8 mouse cellular contexts compared by ENCODE assay signal in the genomic region with DNA sequence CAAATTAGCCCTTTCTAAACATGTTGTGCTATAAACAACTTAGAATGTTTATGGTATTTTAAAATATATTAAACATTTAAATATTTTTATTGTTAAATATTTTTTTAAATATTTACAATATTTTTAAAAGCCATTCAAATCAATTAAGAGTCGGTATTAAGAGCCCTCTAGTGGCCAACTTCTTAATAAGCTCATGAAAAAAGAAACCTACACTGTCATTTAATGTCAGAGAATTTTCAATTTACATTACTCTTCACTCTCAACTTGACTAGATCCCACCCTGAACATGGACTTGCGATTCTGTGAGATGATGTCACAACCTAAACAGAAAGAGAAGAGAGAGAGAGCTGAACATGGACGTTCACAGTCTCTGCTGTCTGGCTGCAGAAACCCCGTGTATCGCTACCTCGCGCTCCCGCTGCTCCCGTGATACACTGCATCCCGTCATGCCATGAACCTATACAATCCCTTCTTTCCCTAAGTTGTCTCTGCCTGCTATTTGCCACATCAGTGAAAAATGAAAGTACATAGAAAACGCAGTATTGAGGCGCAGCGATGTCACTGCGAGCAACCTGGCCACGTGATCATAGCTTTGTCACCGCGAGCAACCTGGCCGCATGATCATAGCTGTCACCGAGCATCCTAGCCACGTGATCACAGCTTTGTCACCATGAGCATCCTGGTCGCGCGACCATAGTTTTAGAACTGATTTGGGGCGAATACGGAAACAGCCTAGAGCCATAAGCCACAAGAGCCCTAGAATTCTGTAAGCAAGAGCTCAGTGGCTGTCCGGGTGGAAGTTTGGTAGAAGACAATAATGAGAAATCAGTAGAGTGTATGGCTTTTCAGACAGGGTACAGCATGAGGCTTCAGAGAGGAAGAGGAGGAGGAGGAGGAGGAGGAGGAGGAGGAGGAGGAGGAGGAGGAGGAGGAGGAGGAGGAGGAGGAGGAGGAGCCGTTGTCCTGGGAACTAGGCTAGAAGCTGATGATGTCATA. TPM values are rescaled to one million over a fixed set of nuclear protein-coding genes. Genes with fewer than 3 reads are reported as not detected.
A peak's percentile ranks its signal among the peaks of the same experiment; 100 is the strongest.
DNase-seq lines count a peak whose midpoint lies in the region; TF ChIP-seq lines count a peak whose summit lies in the region.

No protein-coding gene starts in this region.

- no peak overlapping the region for H3K27ac ChIP-seq in embryonic facial prominence, embryonic 10.5 days (replicated peaks)
- no peak overlapping the region for H3K27ac ChIP-seq in macrophage

- no peaks in the 10 kb centered on the region for H3K4me1 ChIP-seq in embryonic facial prominence, embryonic 10.5 days

- TF ChIP-seq CTCF in C2C12 (IDR thresholded peaks at IDR 0.05; ENCODE audit: control insufficient read depth, insufficient read depth, insufficient read length) = no peak

- no peaks in the 10 kb centered on the region for H3K27me3 ChIP-seq in C2C12 (ENCODE audit: control insufficient read depth, insufficient read depth, insufficient read length)
- no peaks in the 10 kb centered on the region for H3K27me3 ChIP-seq in embryonic facial prominence, embryonic 10.5 days (replicated peaks; ENCODE audit: low read depth, poor library complexity, severe bottlenecking)

- peak; percentile 30 for DNase-seq in Muller cell, postnatal 12 days (ENCODE audit: inconsistent ontology term)
- DNase-seq in embryonic facial prominence, embryonic 10.5 days (ENCODE audit: low spot score) = peak; percentile 43
- peak; percentile 32 to 40 for DNase-seq in heart, postnatal 10 days
- peak; percentile 20 to 25 for DNase-seq in layer of hippocampus, postnatal 25 days (ENCODE audit: extremely low spot score in 1 of 2, low spot score in 1 of 2)
- DNase-seq in right cerebral cortex, postnatal 25 days = peak; percentile 68
- no peak for DNase-seq in adrenal gland, adult 8-10 months

- no peaks in the 10 kb centered on the region for H3K79me3 ChIP-seq in C2C12 (ENCODE audit: low read depth)

- H3K36me3 ChIP-seq in C2C12 (ENCODE audit: control insufficient read depth, insufficient read depth) (no peaks in the 10 kb centered on the region), macrophage (ENCODE audit: inconsistent target) (no peaks in the 10 kb centered on the region)
- no peaks in the 10 kb centered on the region for H3K36me3 ChIP-seq in embryonic facial prominence, embryonic 10.5 days (replicated peaks)

- H3K79me2 ChIP-seq in C2C12 (ENCODE audit: control insufficient read depth, insufficient read depth) (no peaks in the 10 kb centered on the region), macrophage (ENCODE audit: inconsistent target) (no peaks in the 10 kb centered on the region)

- H3K4me3 ChIP-seq in C2C12 (ENCODE audit: insufficient read depth, poor library complexity, severe bottlenecking) (peak overlapping the region; percentile 14), macrophage (ENCODE audit: inconsistent target) (peak overlapping the region; percentile 41)
- H3K4me3 ChIP-seq in embryonic facial prominence, embryonic 10.5 days = peak overlapping the region; percentile 43

- WGBS in embryonic facial prominence, embryonic 10.5 days = 58% methylated on average over 27 of the region's 27 CpGs
- 45% methylated on average over 25 of the region's 27 CpGs for WGBS in macrophage (ENCODE audit: missing documents)

- intact Hi-C loops in heart, postnatal 10 days (cut with DNase I) = loop anchor here (1.0 to 2.0 kb wide), 2 partner anchors 99 to 155 kb away; no protein-coding TSS in a partner anchor

- peak overlapping the region; percentile 72 for H3ac ChIP-seq in C2C12 (ENCODE audit: control insufficient read depth, insufficient read length, low read depth)

- H3K9me3 ChIP-seq in embryonic facial prominence, embryonic 10.5 days = no peaks in the 10 kb centered on the region

TF ChIP-seq in C2C12, 6 proteins besides CTCF, POLR2A, EP300 and RAD21:
- TF ChIP-seq MYOG (IDR thresholded peaks at IDR 0.05; ENCODE audit: control insufficient read depth, extremely low read depth, insufficient read length) (no peak), FOSL1 (IDR thresholded peaks at IDR 0.05; ENCODE audit: insufficient read depth, low read length, poor library complexity, severe bottlenecking) (no peak), MAX (IDR thresholded peaks at IDR 0.05) (peak; percentile 69), USF1 (IDR thresholded peaks at IDR 0.05; ENCODE audit: low read depth) (peak; percentile 82)

RNA-seq across cellular contexts. Expression of a gene that starts 23.4 kb away (rescaled TPM):
- polyA plus RNA-seq in C2C12 (2012; fragmentation: generic; extraction: Trizol) = 0.25 TPM
- 0.32 and 0.40 TPM in 2 replicates for polyA plus RNA-seq in embryonic facial prominence, embryonic 10.5 days (2016; fragmentation: Nextera tagmentation; extraction: Ambion mirVana)
- under 1 TPM; 0.40 to 0.77 TPM for total RNA-seq in heart, postnatal 10 days (2021)
- 1 to 10 TPM in 1 of 2 experiments, under 1 TPM in 1; 0.91 to 1.1 TPM for total RNA-seq in layer of hippocampus, postnatal 25 days (2021)
- 10 to 100 TPM in 1 of 26 experiments, 1 to 10 TPM in 19, under 1 TPM in 6; 0.38 to 14.8 (median 2.1) TPM for total RNA-seq in macrophage (2018; cell fraction: chromatin; rRNA removed)
- total RNA-seq in macrophage (2018; cell fraction: cytosol; rRNA removed) = under 1 TPM in 19 of 26 experiments, not detected in 7; 0.03 to 0.22 (median 0.10) TPM
- 1 to 10 TPM in 18 of 26 experiments, under 1 TPM in 8; 0.40 to 5.4 (median 1.7) TPM for total RNA-seq in macrophage (2018; cell fraction: nucleus; rRNA removed)
- polyA plus RNA-seq in macrophage (2018) = 0.05 to 0.06 TPM in 2 of 3 replicates, not detected in the other
- total RNA-seq in adrenal gland, adult 8-10 months (2022) = 1 to 10 TPM in 1 of 4 experiments, under 1 TPM in 3; 0.32 to 1.0 (median 0.55) TPM

RNA-seq across cellular contexts. Expression of a gene that starts 23.5 kb away (rescaled TPM):
- 4.2 TPM for polyA plus RNA-seq in C2C12 (2012; fragmentation: generic; extraction: Trizol)
- polyA plus RNA-seq in embryonic facial prominence, embryonic 10.5 days (2016; fragmentation: Nextera tagmentation; extraction: Ambion mirVana) = 27.6 and 29.8 TPM in 2 replicates
- 10 to 100 TPM; 84.5 to 98.7 TPM for total RNA-seq in heart, postnatal 10 days (2021)
- 10 to 100 TPM; 23.8 to 24.2 TPM for total RNA-seq in layer of hippocampus, postnatal 25 days (2021)
- total RNA-seq in macrophage (2018; cell fraction: chromatin; rRNA removed) = 10 to 100 TPM in 12 of 26 experiments, 1 to 10 TPM in 14; 1.5 to 29.7 (median 8.7) TPM
- total RNA-seq in macrophage (2018; cell fraction: cytosol; rRNA removed) = 10 to 100 TPM; 16.8 to 29.1 (median 22.5) TPM
- 10 to 100 TPM in 18 of 26 experiments, 1 to 10 TPM in 8; 5.0 to 35.1 (median 14.1) TPM for total RNA-seq in macrophage (2018; cell fraction: nucleus; rRNA removed)
- polyA plus RNA-seq in macrophage (2018) = 25.8 to 35.8 TPM (median 27.5 TPM) in 3 replicates
- total RNA-seq in adrenal gland, adult 8-10 months (2022) = 100 to 1,000 TPM in 2 of 4 experiments, 10 to 100 TPM in 2; 60.3 to 150 (median 110) TPM
